Mouse (Mus musculus) cerebellum, adult 2 months (tissue): ENCODE results near the gene Vil1.

Source experiments
- CTCF ChIP-seq: fragments of 200-500 bp; IDR thresholded peaks from 2 replicates; pipeline ENCODE4 v1.5.1; 2011; ENCODE audit warnings: low read depth, mild to moderate bottlenecking, control low read depth, low read length, moderate library complexity, borderline replicate concordance; ENCODE audit not compliant: insufficient read depth
- POLR2A ChIP-seq: fragments of 200-500 bp; IDR thresholded peaks from 2 replicates; pipeline ENCODE4 v1.6.1; 2011; ENCODE audit warnings: low read length, control low read depth, borderline replicate concordance; ENCODE audit not compliant: insufficient read depth

- no peak for TF ChIP-seq POLR2A
- no peak for TF ChIP-seq CTCF
Observed at GRCm38 (mm10) chr1:74379058-74379504, 30.1 kb upstream of the Vil1 start.
